Mouse (Mus musculus) gastrocnemius, postnatal 36 days (tissue): ENCODE measurements at regions not wholly inside any gene's neighbourhood (a gene's known extent, or its start where the extent isn't known, plus 50 kb on each side); places are given as distances from the start of the nearest gene placed in this dataset.
"Not testable (repeated sequence)": the region's sequence is repeated elsewhere in the genome, so short reads cannot be mapped to it uniquely, and the experiment has no call there.

Experiments used
- DNase-seq, 2 experiments: peaks; one replicate each; pipeline ENCODE4 v3.0.0; 2022
- intact Hi-C: fragments of 180-260 bp; cut with DNase I; formaldehyde crosslinking; loops from one replicate; pipeline ENCODE4 v1.15.1; 2025

DNA sequence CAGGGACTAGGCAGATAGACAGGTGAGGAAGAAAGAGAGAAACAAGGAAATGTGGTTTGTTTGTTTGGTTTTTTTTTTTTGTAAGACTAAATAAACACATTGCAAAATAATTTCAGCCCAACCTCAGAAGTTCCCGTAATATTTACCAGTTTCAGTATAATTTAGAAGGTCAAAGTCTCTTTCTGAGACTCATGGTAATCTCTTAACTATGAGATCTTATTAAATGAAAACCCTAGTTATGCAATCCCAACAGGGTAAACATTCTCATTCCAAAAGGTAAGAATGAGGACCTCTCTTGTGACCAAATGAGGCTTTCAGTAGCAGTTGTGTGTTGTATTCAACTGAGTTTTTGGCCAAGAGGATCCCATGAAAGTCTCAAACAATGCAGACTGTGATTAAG, 524.7 kb upstream of the Kif18a start:
- intact Hi-C loops, result no loop called here
- DNase-seq, result no peak

DNA sequence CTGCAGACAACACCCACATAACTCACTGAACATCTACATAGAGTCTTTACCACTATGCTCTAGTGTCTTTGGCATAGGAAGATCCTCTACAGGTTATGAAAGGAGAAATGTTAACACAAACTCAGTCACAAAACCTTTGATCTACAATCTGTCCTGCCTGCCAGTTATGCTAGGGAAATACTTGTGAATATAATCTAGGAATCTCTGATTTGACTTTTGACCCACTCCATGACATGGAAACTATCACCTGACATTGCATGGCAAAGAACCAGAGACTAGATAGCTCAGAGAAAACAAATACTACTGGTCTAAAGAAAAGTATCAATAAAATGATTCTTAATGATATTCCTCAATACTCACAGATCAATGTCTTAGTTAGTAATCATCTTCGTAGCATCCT, 524.3 kb upstream of the Kif18a start:
- intact Hi-C loops, result no loop called here

DNA sequence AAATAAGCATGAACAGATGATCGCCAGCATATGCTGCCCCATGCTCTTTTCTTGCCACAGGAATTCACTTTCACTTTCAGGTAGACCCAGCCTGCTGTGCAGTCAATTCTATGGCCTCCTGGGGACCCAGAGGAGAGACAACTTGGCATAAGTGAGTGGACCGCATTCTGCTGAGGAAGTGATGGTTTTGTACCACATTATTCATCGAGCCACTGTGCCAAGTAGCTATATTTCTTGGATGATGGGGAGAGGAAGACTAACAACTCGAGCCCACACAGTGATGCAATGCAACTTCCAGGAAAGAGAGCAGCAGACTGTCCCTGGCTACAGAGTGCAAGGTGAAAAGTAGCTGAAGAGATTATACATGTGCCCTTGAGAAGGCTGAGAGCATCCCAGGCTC, 515.8 kb upstream of the Kif18a start:
- intact Hi-C loops, result no loop called here
- no peak for DNase-seq

More for the DNA sequence above, 524.3 kb upstream of the Kif18a start:
- no peak for DNase-seq

DNA sequence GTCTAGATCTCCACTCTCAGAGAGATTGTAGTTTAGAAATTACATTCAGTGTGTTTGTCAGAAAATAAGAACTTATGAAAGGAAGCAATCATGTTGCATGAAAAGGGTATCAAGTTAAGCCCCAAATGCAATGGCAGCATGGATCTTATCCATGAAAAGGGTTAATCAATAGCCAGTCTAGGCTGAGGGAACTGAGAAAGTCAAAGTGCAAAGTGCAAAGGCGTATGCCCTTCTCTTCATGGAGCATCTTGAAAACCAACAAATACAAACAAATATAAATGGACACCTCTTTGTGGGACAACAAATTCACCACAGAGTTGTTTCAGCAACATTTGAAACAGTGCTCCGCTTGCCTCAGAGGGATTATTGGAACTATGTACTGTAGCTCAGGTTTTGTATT, 514.1 kb upstream of the Kif18a start:
- intact Hi-C loops, result no loop called here
- DNase-seq, result no peak

DNA sequence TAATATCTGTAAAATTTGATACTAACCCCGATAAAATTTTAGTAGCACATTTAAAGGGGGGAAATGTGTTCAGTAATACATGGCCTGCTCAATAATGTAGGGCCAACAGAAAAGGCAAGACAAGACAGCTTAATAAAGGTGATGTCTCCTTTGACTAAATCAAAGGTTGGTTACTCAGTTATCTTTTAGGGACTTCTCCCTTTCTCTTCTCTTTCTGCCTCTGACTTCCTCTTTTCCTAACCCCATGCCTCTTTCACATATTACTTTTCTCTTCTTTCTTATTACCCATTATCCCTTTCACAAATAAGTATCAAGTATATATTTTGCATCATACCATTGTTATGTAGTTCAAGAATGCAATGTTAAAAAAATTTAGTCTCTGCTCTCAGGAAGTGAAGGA, 510.2 kb upstream of the Kif18a start:
- intact Hi-C loops, result no loop called here
- no peak for DNase-seq

DNA sequence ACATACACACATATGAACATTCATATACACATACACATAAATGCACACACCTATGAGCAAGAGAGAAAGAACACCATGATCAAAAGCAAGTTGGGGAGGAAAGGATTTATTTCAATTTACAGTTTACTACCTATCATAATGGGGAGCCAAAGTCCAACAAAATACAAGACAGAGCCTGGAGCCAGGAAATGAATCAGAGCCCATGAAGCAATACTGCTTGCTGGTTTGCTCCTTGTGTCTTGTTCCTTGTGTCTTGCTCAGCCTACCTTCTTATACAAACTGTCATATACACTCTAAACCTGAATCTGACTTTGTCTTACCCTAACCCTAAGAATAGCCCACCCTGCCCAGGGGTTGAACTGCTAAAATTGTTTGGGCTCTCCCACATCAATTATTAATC, 497.1 kb upstream of the Kif18a start:
- DNase-seq, result no peak
- intact Hi-C loops, result no loop called here

DNA sequence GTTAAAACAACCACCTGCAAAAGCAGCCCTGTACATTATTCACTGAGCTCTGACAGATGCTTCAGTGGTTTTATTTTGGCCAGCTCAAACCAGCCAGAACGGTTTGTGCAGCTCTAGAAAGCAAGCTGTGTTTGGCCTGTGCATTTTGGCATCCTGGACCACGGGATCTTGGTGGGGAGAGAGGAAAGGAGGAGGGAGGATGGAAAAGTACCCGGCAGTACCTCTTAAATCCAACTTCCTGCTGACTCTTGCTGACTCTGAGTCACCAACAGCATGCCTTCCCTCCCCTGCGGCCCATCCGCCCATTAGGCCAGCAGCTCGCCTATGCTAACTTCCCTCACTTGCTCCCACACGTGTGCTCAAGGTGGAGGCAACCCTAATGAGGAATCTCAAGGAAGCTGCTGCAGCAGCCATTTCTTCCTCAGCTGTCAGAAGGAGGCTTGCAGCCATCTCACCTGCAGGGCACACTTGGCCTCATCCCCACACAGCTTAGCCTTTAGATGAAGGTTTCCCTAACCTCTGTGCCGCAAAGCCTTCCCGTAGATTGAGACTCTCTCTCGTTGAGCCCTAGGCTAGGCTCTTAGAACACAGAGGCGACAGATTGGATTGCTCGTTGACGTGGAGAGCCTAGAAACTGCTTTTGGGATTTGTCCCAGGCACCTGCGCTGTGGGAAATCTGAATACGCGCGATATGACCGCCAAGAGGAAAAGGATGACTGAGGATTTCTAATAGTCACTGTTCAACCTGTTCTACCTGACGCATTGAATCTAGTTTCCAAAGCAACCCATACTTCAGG, 495.2 kb upstream of the Kif18a start:
- intact Hi-C loops, result no loop called here
- no peak for DNase-seq

DNA sequence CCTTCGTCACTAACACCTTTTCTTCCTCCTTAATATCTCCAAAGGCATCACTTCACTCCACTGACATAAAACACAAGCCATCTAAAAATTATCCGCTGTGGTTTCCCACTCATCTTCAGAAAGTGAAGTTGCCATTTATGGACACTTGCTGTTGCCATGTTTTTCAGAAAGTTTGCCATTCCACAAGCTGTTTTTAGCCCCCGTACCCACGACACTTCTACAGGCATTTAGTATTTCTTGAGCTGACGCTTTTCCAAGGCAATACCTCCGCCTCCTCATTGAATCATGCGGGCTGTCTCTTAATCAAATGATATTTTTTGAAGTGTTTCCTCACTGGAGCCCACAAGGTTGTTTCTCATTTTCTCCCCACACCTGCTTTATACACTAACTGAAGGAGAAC, 491.4 kb upstream of the Kif18a start:
- DNase-seq, result no peak
- intact Hi-C loops, result no loop called here

DNA sequence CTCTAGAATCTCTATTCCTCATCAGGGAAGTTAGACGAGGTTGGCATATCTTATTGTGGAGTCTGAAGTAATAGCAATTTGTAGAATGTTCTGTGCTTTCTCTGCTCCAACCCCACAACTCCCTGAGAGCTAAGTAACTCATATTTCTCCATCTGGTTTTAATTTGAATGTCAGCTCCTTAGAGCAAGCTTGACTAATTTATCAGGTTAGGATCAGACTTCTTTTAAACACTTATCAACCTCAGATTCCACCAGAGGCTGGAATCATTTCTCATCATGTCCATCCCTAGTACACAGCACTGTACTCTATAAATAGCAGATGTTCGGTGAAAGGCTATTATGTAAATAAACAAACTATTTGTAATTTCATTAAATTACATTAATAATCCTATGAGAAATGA, 485.4 kb upstream of the Kif18a start:
- no peak for DNase-seq
- intact Hi-C loops, result no loop called here

DNA sequence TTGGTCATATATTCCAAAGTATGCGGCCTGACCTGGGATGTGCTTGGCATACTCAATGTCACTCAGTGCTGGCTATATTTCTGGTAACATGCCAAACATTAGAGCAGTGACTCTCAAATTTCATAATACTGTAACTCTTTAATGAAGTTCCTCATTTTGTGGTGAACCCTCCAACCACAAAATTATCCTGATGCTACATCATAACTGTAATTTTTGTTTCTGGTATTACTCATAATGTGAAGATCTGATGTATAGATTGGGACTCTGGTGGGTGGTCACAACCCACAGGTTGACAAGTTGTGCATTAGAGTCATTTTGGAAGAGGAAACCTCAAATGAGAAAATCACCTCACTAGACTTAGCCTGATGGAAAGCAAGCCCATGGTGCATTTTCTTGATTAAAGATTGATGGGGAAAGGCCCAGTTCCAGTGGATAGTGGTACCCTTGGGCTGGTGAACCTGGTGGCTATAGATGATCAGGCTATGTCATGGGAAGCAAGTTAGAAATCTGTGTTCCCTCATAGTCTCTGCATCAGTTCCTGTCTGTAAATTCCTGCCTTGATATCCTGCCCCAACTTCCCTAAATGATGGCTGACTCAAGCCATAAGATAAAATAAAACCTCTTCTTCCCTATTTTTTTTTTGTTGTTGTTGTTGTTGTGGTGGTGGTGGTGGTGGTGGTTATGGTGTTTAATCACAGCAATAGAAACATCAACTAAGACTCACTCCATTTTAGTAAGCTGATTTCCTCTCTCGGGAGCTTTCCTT, 483.5 kb upstream of the Kif18a start:
- no peak for DNase-seq
- intact Hi-C loops, result no loop called here

DNA sequence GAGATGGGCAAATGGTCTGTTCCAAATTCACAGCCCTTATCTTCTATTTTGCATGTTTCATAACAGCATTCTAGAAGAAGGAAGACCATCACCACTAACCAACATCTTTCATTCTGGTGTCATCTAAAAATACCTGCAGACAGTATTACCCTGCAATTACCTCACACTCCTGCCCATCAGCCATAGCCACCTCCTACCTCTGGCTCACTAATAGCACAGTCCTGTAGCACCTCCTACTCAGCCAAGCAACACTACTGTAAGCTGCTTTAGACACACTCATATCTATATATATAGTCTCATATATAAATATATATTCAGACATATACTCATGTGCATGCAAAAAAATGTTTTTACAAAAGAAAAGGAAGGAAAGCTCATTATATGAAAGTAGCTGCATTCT, 468.2 kb upstream of the Kif18a start:
- no peak for DNase-seq
- intact Hi-C loops, result no loop called here

DNA sequence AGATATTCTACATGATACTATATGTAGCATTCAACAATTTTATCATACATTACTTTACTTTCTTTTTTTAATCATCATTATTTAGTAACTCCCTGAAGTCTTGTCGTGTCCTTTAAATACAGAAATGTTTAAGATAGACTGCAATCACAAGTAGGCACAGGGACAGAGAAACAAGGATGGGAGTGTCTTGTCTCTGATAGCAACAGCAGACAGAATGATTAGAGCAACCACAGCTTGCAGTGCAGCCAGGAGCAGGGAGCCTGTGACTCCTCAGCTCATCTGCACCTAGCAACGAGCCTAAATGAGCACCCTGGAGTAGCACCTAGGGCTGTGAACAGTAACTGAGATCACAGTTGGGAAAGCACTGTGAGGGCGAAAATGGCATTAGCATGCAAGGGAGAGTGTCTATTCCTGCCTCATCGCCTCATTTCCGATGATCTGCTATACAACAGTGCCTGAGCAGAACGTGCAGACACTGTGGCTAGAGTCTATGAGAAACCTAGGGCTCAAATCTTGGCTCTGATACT, 467.4 kb upstream of the Kif18a start:
- no peak for DNase-seq
- intact Hi-C loops, result no loop called here

DNA sequence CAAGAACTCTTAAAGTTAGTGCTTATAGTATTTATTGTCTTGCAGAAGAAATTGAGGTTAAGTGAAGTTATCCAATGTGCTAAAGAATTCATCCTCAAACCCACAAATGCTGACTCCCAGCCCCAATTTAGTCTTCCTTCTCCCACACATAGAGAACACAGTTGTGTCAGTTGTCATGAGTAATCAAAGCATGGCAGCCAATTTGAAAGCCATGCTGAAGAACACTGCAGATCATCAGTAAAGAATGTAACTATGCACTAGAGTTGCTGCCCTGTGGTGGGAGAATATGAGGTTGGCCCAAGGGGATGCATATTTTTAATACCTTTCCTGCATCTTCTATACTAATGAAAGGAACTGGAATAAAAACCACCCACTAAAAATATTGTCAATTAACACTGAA, 464.0 kb upstream of the Kif18a start:
- no peak for DNase-seq
- intact Hi-C loops, result no loop called here

DNA sequence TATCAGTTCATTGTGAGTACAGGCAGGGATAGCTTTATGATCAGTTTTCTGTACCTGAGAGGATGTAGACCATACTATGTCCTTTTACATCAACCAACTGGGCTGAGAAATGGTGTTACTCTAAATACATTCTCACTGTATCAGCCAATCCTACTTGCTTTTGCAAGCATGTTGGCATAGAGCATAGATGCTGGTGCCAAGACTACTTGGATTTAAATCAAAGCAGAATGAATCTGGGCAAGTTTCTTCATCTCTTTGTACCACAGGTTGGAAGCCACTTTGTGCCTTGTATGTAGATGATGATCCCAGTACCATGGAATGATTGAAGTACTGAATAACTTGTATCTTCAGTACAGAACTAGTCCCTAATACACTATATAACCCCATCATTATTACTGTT, 456.5 kb upstream of the Kif18a start:
- intact Hi-C loops, result no loop called here
- DNase-seq, result no peak

DNA sequence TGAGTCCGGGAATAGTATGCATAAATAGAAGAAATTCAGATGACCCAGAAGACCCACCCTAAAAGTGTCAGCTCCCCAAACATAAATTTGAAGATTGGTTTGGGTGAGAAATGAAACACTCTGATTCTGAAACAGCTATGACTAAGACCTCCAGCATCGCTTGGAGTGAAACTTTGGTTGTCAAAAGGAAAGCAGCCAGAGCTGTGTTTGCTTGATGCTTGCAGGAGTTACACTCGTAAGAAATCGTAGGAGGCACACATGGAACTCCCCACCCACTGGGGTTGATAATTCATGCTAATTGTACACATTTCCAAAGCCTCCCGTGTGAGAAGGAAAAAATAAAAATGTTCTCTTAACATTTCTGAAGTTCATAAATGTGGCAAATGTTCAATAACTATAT, 454.6 kb upstream of the Kif18a start:
- no peak for DNase-seq
- intact Hi-C loops, result no loop called here

DNA sequence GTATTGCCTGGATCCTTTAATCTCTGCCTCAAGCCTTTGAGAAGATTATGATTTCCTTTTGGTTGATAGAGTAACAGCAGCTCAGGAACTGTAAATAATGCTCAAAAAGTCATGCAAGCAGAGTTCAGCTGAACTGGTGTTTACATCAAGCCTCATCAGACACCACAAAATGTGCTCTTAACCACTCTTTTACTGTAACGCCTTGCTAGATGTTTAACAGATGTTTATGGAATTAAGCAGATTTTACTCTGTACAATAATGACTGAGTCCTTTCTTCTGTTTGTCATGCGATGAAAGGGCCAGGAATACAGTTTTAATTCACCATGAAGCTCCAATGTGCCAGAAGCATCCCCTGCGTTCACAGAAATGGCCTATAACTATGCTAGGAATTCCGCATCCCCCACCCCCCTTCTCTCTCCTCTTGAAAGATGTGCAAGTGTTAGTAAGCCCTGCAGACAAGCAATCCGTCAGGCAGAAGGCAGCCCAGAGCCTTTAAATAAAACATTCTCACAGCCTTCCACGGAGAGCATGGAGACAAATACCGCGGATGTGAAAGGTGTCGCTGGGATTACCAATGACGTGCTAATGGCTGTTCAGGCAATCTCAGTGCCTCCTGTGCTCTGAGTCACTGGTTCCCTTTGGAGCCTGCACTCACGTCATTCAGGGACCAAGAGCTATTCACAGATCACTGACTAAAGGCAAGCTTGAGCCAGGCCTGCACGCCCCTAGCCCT, 453.3 kb upstream of the Kif18a start:
- DNase-seq, result no peak
- intact Hi-C loops, result no loop called here

DNA sequence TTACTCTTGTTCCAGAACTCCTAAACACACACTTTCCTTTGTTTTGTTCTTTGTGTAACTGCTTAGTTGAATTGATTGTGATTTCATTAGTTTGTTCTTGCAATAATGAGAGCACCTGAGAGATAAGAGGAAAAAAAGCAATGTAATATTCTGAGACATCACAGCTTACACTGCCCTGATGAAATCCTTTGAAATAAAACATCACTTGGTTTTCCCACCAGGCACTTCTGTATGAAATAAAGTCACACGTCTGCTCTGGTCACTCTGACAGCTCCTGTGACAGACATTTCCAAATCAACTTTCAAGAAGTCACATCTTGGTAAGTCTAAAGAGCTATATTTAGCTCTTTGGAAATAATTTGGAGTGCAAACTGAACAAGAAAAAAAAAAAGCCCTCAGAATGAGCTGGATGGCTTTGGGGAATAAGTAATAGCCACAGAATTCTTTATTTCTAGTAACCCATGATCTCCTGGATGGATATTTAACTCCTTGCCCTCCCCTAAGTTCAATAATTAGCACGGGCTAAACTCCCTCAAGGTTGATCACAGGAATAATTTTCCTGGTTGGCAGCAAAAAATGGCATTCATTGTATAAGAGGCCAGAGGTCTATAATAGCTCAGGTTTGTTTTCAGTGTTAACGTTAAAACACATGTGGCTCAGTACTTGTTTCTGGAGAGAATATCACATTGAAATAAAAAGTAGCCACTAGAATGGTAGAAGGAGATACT, 452.4 kb upstream of the Kif18a start:
- intact Hi-C loops, result no loop called here
- DNase-seq, result no peak

DNA sequence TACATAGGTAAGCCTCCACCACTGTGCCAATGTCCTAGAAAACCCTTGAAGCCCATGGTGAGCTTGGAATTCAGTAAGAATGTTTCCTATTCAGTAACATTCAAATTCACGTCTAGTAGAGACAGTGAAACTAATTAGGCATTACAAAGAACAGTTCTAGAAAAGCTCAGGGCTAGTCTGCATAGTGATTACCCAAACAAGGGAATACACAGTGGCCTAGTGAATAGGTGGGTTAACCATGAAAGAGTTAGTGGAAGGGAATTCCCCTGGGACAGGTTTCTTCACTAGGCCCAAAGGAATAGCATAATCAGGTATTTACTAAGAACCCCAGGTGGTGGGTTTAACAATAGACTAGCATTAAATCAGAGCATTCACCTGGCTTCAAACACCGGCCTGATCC, 436.7 kb upstream of the Kif18a start:
- intact Hi-C loops, DNase-seq: not testable (repeated sequence)

DNA sequence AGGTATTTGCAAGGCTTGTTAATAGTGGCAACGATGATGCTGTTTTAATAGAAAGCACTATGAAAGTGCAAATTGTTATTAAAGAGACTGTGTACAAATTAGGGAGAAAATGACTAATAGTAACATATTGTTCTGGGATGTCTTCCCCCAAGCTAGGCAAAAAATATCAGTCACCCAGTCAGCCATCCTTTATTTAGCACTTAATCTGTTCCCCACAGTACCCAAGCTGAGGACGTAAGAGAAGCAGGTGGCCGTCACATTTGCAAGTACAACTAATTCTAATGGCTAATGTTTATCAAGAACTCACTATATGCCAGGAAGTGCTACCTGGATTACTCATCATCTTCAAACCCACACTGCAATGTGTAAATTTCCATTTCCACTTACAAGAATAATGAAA, 432.5 kb upstream of the Kif18a start:
- DNase-seq, result no peak
- intact Hi-C loops, result no loop called here

DNA sequence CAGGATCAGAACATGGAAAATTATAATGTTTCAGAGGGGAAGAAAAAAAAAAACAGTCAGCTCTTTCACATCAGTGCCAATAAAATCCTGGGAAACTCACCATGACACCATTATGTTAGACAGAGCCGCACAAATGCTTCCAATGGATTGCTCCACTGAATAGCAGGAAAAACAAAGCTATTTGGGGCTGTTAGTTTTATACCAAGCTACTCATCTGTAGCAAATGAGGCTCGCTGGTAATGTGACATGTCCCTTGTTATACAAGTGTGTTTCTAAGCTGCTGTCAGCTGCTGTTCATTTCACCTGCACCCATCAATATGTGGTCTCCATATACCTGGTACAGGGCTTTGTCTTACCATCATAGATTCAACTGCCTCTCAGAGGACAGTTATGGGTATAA, 426.1 kb upstream of the Kif18a start:
- DNase-seq, result no peak
- intact Hi-C loops, result no loop called here

DNA sequence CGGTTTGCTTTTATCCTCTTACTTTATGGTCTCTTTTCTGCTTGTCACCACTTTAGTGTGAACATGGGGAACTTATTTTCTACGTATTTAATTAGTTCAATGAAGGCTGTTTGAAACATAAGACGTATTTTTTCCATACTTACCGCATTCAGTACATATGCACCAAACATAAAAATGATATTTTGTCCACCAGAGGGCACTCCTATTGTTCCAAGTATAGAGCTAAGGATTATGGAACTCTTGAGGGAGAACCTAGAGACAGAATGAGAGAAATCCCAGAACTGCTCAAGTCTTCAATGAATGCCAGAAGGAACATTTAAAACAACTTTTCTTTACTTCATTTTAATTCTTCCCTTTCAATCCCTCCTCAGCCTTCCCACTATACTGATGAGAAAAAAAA, 403.4 kb upstream of the Kif18a start:
- DNase-seq, result no peak
- intact Hi-C loops, result loop anchor here (5.0 kb wide), 1 partner anchor 815 kb away; no protein-coding TSS in a partner anchor
